Mouse (Mus musculus) embryonic facial prominence, embryonic 12.5 days (tissue): ENCODE results near the gene Vmn2r46. TPM values are rescaled to one million over a fixed set of nuclear protein-coding genes. Genes with fewer than 3 reads are reported as not detected.
"Not testable (repeated sequence)": the region's sequence is repeated elsewhere in the genome, so short reads cannot be mapped to it uniquely, and the experiment has no call there.

Source experiments
- ATAC-seq: fragments of 200-750 bp; cut with Nextera tagmentation; 2 replicates; pipeline ENCODE4 v1.8.0; 2017; ENCODE audit not compliant: insufficient number of reproducible peaks, insufficient read depth, low FRiP score, low TSS enrichment
- H3K27ac ChIP-seq: fragments of 300-500 bp; sonication (generic); 2 replicates; pipeline ENCODE4 v1.5.1; 2016; ENCODE audit warnings: mild to moderate bottlenecking
- H3K27me3 ChIP-seq: fragments of 300-500 bp; sonication (generic); 2 replicates; pipeline ENCODE4 v1.6.1; 2016; ENCODE audit warnings: mild to moderate bottlenecking, moderate library complexity
- H3K36me3 ChIP-seq: fragments of 300-500 bp; sonication (generic); 2 replicates; pipeline ENCODE4 v1.6.1; 2016; ENCODE audit warnings: mild to moderate bottlenecking
- H3K4me1 ChIP-seq: fragments of 300-500 bp; sonication (generic); 2 replicates; pipeline ENCODE4 v1.6.1; 2016
- H3K4me2 ChIP-seq: fragments of 300-500 bp; sonication (generic); replicated peaks from 2 replicates; pipeline ENCODE4 v1.6.1; 2016; ENCODE audit warnings: mild to moderate bottlenecking, moderate library complexity
- H3K4me3 ChIP-seq: fragments of 300-500 bp; sonication (generic); 2 replicates; pipeline ENCODE4 v1.5.1; 2016; ENCODE audit warnings: mild to moderate bottlenecking
- H3K9ac ChIP-seq: fragments of 300-500 bp; sonication (generic); 2 replicates; pipeline ENCODE4 v1.6.1; 2016; ENCODE audit warnings: mild to moderate bottlenecking, moderate library complexity
- H3K9me3 ChIP-seq: fragments of 300-500 bp; sonication (generic); 2 replicates; pipeline ENCODE4 v1.6.1; 2016; ENCODE audit warnings: mild to moderate bottlenecking, moderate library complexity
- WGBS: fragments of 180-500 bp; shearing (Covaris S2); methylation state at CpG from one replicate; pipeline ENCODE4 v1.1.7; 2016; 5-methylcytosine and 5-hydroxymethylcytosine counted together
- polyA plus RNA-seq: library from polyadenylated mRNA; unstranded; fragments of >200 nt; fragmentation: Nextera tagmentation; extraction: Ambion mirVana; gene quantifications from 2 replicates; pipeline ENCODE4 v1.2.1, GENCODE M21; 2016

Gene Vmn2r46
- polyA plus RNA-seq: not detected in 2 replicates

GRCm38 (mm10) chr7:9770471-9770870, at the start of gene Vmn2r46:
Gene Vmn2r46 (minus strand): TSS chr7:9770571.
- H3K27ac ChIP-seq, H3K36me3 ChIP-seq, H3K27me3 ChIP-seq, ATAC-seq, H3K4me2 ChIP-seq, H3K4me3 ChIP-seq, H3K9ac ChIP-seq, H3K4me1 ChIP-seq, H3K9me3 ChIP-seq: not testable (repeated sequence)
- WGBS: no CpG with 5 or more reads among the region's 1 CpGs

Other genes with a start within 250 kb of the Vmn2r46 start
- gene Vmn2r47, start 70.8 kb upstream of the Vmn2r46 start, polyA plus RNA-seq: not detected in 2 replicates
- gene Vmn2r48, start 183.0 kb upstream of the Vmn2r46 start, polyA plus RNA-seq: not detected in 2 replicates
- gene Vmn2r49, start 221.7 kb upstream of the Vmn2r46 start, polyA plus RNA-seq: not detected in 2 replicates